Mouse (Mus musculus) thymus, postnatal 10 days (tissue): ENCODE data around the gene Aldh2.

Experiments
- DNase-seq, 2 experiments: peaks; one replicate each; pipeline ENCODE4 v3.0.0; 2021; ENCODE audit warnings: low spot score in 2 of 2

Gene Aldh2

DNA sequence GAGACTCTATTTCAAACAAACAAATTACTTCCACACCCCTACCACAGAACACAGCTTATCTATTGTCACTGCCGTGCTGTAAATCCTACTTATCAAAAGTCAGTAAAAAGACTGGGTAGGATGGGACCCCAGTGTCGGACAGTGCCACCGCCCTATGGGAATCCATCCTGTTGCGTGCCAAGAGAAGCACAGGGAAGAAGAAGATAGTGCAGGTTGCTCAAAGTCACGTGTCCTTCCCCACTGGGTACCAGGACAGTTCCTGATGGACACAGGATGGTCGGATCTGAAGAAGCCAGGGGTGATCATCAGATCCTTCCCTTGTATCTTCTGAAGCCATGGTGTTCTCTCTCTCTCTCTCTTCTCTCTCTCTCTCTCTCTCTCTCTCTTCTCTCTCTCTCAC lies 2.1 kb upstream of the Aldh2 start:
- no peak for DNase-seq

DNA sequence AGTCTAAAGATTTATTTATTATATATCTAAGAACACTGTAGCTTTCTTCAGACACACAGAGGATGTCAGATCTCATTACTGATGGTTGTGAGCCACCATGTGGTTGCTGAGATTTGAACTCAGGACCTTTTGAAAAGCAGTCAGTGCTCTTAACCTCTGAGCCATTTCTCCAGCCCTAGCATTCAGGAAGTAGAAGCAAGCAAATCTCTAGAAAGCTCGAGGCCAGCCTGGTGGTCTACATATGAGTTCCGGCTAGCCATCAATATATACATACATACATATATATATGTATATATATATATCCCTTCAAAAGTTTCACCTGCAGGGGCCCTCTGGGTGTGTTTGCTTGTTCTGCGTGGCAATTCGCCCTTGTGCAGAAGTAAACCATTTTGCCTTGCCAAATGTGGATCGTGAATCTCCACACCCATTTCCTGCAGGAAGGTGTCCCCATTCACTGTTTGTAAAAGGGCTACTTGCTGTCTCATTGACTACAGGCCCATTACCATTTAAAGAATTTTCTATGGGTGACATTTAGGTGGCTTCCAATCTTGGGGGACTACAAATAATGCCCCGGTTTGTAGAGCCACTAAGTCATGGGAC lies 1.2 kb upstream of the Aldh2 start:
- no peak for DNase-seq

- DNase-seq, result peak; percentile 17 to 23
These were observed 712 bp downstream of the Aldh2 start for GRCm38 (mm10) chr5:121592816-121593407.

GRCm38 (mm10) chr5:121592064-121592815 lies 1.4 kb downstream of the Aldh2 start:
- no peak for DNase-seq

DNA sequence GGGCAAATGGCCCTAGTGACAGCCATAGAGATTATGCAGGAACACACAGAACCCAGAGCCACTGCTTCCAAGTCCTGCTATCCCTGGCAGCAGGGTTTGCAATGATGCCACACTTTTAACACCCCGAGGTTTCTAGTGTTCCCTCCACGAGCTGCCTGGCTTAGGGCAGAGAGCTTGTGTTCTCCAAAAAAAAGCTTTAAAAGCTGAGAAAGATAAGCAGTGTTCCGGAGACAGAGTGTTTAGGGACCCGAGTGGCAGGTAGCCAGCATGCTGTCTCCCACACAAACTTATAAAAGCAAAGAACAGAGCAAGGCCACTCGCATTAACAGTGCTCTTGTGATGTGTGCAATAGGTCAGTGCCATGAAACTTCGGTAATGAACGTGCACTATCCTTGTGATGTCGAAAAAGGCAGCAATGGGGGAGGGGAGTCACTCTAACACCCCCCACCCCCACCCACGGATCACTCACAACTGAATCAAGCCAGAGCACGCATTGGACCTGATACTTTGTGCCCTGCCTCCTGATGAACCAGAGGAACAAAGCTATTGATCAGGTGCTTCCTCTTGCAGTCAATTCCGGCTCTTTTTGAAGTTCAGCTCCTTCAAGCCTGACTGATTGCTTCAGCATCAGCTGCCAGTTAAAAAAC lies 2.1 kb downstream of the Aldh2 start:
- DNase-seq, result no peak

- no peak for DNase-seq
These were observed 3.7 kb downstream of the Aldh2 start for GRCm38 (mm10) chr5:121589928-121590327.

- DNase-seq, result peak in 1 of 2 experiments; percentile 19
These were observed 7.1 kb downstream of the Aldh2 start for GRCm38 (mm10) chr5:121586400-121587039.

GRCm38 (mm10) chr5:121585699-121586098 lies 7.9 kb downstream of the Aldh2 start:
- DNase-seq, result no peak

DNA sequence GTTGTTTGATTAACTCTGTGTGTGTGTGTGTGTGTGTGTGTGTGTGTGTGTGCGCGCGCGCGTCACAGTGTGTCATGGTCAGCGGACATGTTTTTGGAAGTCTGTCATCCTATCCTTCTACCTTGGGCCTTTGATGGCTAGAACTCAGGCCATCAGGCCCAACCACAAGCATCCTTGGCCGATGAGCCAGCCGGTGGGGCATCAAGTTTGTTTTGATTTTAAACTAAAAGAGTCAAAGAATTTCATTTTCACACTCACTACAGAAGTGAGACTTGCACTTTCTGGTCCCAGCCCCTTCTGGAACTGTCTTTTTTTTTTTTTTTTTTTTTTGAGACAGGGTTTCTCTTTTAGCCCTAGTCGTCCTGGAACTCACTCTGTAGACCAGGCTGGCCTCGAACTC lies 8.6 kb downstream of the Aldh2 start:
- no peak for DNase-seq

DNA sequence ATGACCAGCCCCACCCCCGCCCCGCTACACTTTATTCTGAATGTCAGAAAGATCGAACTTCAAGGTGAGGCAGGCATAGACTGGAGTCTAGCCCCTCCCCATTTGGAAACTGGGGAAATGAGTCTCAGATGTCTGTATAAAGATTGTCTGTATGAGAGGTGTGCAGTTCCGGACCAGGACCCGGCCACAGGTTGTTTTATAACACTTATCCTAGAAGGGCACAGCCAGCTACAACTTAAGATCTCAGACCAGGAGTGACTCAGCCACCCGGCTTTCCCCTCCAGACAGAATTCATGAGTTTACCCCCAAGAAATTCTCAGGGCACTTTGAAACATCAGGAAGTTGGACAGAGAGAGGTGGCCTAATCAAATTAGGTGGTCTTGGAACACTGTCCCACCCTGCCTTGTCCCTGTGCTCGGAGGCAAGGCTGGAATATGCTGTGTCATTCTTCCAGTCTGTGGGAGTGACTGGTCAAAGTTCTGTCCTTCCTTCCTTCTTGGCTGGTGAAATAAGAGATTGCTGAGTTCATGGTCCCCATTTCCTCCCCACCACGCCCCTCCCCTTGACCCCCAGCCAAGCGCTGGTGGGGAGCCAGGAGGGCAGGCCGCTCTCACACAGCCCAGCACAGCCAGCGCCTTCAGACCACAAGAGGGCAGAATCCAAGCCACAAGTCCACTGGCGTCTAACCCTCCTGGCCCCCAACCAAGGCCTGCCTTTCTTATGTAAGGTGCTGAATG lies 9.7 kb downstream of the Aldh2 start:
- DNase-seq, result no peak

DNA sequence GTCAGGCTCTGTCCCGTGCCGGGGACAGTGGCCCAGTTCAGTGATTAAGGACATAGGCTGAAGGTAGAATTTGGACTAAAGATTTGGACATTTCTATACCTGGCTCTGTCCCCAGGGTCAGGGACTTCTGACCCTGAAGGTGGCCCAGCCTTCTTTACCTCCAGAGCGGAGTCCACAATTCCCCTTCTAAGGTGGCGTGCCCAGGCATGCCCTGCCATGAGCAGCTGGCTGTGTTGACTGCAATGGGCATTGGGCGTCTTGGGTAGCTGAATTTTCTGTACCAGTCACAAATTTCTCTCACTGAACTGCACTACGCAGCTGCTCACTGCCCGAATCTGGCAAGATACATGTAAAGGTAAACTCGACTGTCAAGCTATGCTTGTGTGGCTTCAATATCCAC lies 11.7 kb downstream of the Aldh2 start:
- no peak for DNase-seq

DNA sequence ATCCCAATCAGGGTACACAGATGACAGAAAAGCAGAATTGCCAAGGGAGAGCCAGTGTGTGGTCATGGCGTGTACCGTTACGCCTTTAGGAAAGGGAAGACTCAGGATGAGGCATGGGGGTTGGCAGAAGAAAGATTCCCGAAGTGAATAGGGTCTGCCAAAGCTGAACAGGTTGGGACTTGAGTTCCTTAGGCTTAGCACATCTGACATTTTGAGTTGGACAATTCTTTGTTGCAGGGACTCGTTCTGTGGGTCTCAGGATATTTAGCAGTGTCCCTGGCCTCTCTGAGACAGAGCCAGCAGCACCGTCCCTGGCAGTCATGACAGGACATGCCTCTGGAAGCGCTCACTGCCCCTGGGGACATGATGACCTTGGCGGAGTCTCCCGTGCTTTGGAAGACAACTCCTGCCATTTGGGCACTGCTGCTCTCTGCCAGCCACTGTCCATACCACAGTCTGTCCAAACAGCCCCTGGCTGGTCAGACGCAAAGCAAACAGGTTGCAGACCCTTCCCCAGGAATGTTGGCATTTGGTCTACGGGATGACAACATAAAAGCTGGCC lies 16.6 kb downstream of the Aldh2 start:
- DNase-seq, result no peak

DNA sequence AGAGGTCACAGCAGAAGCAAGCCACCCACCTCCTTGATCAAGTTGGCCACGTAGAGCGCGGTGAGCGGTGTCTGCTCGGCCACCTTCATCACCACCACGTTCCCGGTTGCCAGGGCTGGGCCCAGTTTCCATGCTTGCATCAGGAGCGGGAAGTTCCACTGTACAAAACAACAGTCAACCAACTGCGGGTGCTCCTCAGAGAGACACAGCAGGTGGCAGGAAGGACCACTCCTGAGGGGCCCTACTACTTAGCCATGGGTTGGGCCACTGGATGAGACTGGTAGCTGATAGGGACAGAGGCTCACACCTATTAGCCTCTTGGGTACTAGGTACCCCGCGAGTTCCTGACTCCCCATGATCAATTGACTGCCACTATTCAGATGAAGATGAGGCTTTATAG lies 17.8 kb downstream of the Aldh2 start:
- DNase-seq, result no peak

- DNase-seq, result peak; percentile 49 to 55
These were observed 19.5 kb downstream of the Aldh2 start for GRCm38 (mm10) chr5:121574145-121574544.

- DNase-seq, result no peak
These were observed 22.8 kb downstream of the Aldh2 start for GRCm38 (mm10) chr5:121570787-121571186.

DNA sequence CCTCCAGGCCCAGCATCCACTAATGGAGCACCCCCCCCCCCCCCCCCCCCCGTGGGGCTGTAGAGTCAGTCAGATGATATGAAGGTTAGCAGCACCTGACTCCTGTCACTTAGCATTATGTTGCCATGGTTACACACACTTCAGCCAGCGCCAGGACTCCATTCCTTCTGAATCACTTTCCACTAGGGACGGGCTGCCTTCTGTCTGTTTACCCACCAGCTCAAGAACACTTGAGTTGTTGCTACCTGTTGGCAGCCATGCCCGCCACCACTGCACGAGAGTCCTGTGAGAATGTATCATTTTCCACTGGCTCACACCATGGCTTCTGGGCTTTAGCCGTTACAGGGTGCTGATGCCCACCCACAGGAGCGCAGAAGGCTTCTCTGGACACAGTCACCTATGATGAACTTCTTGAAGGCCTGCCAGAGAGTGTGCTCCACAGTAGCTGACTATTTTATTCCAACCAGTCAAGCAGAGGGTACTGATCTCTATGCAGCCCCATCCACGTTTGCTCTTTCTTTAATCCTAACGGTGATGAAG lies 23.7 kb downstream of the Aldh2 start:
- no peak for DNase-seq

- DNase-seq, result no peak
These were observed 27.5 kb downstream of the Aldh2 start for GRCm38 (mm10) chr5:121566035-121566681.

DNA sequence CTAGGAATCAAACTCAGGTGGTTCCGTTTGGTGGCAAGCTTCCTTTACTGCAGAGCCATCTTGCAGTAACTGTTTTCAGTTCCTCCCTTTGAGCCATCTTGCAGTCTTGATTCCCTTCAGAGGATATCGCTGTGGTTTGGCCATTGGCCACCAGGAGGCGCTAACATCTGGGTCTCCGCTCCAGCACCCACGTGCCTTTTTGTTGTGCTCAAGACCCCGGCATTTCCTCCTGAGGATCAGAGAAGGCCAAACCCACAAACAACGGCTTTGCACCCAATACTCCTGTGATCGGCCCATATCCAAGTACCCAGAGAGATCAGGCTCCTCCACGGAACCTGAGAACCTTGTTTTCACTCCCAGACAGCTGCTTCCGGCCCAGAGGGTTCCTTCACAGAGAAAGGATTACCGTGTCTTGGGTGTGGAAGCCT lies 29.1 kb downstream of the Aldh2 start:
- DNase-seq, result peak; percentile 88 to 97

DNA sequence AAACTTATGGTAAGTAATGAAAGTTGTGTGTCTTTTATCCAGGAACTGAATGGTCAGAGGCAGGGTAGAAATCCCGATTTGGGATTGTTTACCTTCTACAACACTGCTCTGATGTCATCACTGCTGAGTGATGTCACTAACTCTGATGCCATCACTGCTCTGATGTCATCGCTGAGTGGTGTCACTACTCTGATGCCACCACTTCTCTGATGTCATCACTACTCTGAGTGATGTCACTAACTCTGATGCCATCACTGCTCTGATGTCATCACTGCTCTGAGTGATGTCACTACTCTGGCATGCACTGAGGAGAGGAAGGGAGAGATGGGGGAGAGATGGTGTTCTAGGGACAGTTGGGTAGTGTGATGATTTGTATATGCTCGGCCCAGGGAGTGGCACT lies 31.2 kb downstream of the Aldh2 start:
- DNase-seq, result no peak

DNA sequence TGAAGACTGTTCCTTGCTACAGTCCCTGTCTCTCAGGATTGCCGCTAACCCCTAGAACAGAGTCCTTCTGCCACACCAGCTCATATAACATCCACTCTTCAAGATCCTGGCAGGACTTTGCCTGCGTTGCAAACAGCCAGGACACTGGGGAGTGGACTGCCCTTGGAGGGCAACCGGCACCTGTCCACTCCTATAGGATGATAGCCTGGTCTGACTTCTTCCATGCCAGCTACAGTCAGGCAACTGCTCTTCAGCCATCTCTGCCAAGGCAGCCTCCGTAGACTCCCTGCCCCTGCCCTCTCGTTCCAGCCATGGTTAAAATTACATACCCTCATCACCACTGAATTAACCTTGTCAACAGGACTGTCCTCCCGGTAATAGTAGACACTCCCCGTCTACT lies 44.4 kb downstream of the Aldh2 start:
- DNase-seq, result no peak
